8 mouse cellular contexts compared by ENCODE assay signal in the genomic region with DNA sequence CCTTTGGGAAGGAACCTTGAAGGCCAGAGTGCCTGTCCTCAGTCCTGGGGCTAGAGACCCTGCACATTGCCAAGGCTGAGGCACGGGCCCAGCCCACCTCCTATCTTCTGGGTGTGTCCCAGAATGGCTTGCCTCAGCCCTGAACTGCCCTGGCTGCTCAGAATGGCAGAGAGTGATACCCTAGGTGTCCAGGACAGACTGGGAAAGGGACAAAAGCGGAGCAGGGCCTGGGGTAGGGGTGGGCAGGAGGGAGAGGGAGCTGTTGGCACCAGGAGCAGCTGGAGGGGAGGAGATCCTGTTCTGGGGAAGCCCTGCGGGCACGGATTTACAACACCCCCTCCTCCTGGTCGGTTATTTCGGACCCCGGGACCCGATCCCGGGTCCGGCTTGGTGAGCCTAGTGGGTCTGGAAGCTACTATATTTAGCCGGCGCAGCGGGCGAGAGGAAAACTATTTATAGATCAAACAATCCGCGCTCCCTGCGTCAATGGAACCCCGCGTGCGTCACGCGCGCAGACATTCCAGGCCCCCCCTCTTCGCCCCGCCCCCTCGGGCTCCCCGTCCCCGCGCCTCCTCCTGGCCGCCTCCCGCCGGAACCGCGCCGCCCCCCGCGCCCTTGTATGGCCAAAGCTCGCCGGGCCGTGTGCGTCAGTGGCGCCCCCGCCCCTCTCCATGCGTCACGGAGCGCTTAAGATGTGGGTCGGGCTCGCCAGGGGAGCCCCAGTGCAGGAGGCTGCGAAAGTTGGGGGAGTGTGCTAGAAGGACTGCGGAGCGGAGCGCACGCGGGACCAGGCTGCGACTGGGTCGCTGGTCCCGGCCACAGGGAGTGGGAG. TPM values are rescaled to one million over a fixed set of nuclear protein-coding genes. Genes with fewer than 3 reads are reported as not detected.
DNase-seq lines count a peak whose midpoint lies in the region; ATAC-seq and TF ChIP-seq lines count a peak whose summit lies in the region.

No protein-coding gene starts in this region.

- H3K27me3 ChIP-seq in CH12.LX (replicated peaks) = peaks cover 47% of the 10 kb centered on the region
- H3K27me3 ChIP-seq in cerebellum, adult 2 months (ENCODE audit: control insufficient read depth, insufficient read depth, low read length) = no peaks in the 10 kb centered on the region
- peaks cover 25% of the 10 kb centered on the region for H3K27me3 ChIP-seq in hindbrain, embryonic 11.5 days (ENCODE audit: control insufficient read depth, insufficient read depth, low read length)

- in situ Hi-C loops in CH12.LX (cut with MboI; ENCODE audit: low pct_ligation_motif_present, low pct_unique_long_range_greater_than_20kb, low sequenced_read_pairs) = no loop called here

- no peak for TF ChIP-seq RAD21 in CH12.LX (IDR thresholded peaks at IDR 0.05; ENCODE audit: low read depth, low read length)

- peak overlapping the region in 1 of 3 experiments; percentile 38 for H3K4me3 ChIP-seq in CH12.LX (replicated peaks in 1 of 3; ENCODE audit: low read depth in 2 of 3, low read length in 2 of 3, poor library complexity in 1 of 3)
- peak overlapping the region; percentile 55 for H3K4me3 ChIP-seq in cerebellum, adult 2 months (replicated peaks; ENCODE audit: insufficient read depth, low read depth, low read length)
- H3K4me3 ChIP-seq in hindbrain, embryonic 11.5 days (ENCODE audit: low read depth, low read length) = peak overlapping the region; percentile 44

- H3K36me3 ChIP-seq in CH12.LX (replicated peaks in 1 of 2; ENCODE audit: control insufficient read depth in 1 of 2, insufficient read depth in 1 of 2, low read length in 1 of 2) = peaks cover 0 to 8% of the 10 kb centered on the region in 2 experiments
- H3K36me3 ChIP-seq in hindbrain, embryonic 11.5 days (ENCODE audit: control insufficient read depth, insufficient read depth, low read length) = no peaks in the 10 kb centered on the region

- dilution Hi-C loops in CH12.LX (cut with MboI; ENCODE audit: extremely low pct_ligation_motif_present, extremely low pct_unique_long_range_greater_than_20kb, low sequenced_read_pairs) = no loop called here

- no peak overlapping the region for H3K9ac ChIP-seq in CH12.LX (ENCODE audit: insufficient read depth, low read depth)
- H3K9ac ChIP-seq in hindbrain, embryonic 11.5 days (ENCODE audit: low read depth, low read length) = peak overlapping the region; percentile 49

- no peaks in the 10 kb centered on the region for H3K9me3 ChIP-seq in CH12.LX (replicated peaks; ENCODE audit: low read length)
- no peaks in the 10 kb centered on the region for H3K9me3 ChIP-seq in hindbrain, embryonic 11.5 days (ENCODE audit: control insufficient read depth, low read length)

- no peaks in the 10 kb centered on the region for H3K79me2 ChIP-seq in CH12.LX (replicated peaks; ENCODE audit: control insufficient read depth, extremely low read depth, insufficient read depth, poor library complexity, severe bottlenecking)

- peak overlapping the region; percentile 64 for H3K4me2 ChIP-seq in CH12.LX (ENCODE audit: insufficient read depth, low read depth, poor library complexity, severe bottlenecking)
- peak overlapping the region; percentile 93 for H3K4me2 ChIP-seq in hindbrain, embryonic 11.5 days (replicated peaks; ENCODE audit: low read depth, low read length)

- H3K27ac ChIP-seq in CH12.LX (ENCODE audit: insufficient read depth, low read depth) = no peak overlapping the region
- peak overlapping the region; percentile 60 for H3K27ac ChIP-seq in cerebellum, adult 2 months (ENCODE audit: insufficient read depth, low read length)
- 0 out of 2 replicates have a peak overlapping the region, but pooled peaks have one; percentile 6 for H3K27ac ChIP-seq in hindbrain, embryonic 11.5 days (ENCODE audit: low read depth, low read length)

- no peak for TF ChIP-seq CTCF in CH12.LX (conservative IDR thresholded peaks at IDR 0.05 in 1 of 2, IDR thresholded peaks at IDR 0.05 in 1 of 2; ENCODE audit: low read depth in 2 of 2, low read length in 2 of 2)
- TF ChIP-seq CTCF in cerebellum, adult 2 months (IDR thresholded peaks at IDR 0.05; ENCODE audit: borderline replicate concordance, insufficient read depth, low read depth, low read length) = no peak

- peaks cover 3 to 7% of the 10 kb centered on the region in 2 experiments; a peak in 2 of 4 replicates for H3K4me1 ChIP-seq in CH12.LX (ENCODE audit: control insufficient read depth in 1 of 2, insufficient read depth in 2 of 2)
- H3K4me1 ChIP-seq in cerebellum, adult 2 months (ENCODE audit: control insufficient read depth, insufficient read depth, low read length) = 0 out of 2 replicates have a peak, but pooled peaks cover 3% of the 10 kb centered on the region
- H3K4me1 ChIP-seq in hindbrain, embryonic 11.5 days (replicated peaks; ENCODE audit: control insufficient read depth, insufficient read depth, low read length) = peaks cover 3% of the 10 kb centered on the region

- WGBS in cerebellum, adult 2 months = under 1% methylated on average over 57 of the region's 57 CpGs
- 1% methylated on average over 49 of the region's 57 CpGs for WGBS in hindbrain, embryonic 11.5 days

- TF ChIP-seq EP300 in CH12.LX (IDR thresholded peaks at IDR 0.05; ENCODE audit: low read length) = no peak

- no peak for TF ChIP-seq POLR2A in CH12.LX (IDR thresholded peaks at IDR 0.05; ENCODE audit: low read depth, low read length)
- peak; percentile 49; the same call in 1 of the 2 replicates for TF ChIP-seq POLR2A in cerebellum, adult 2 months (IDR thresholded peaks at IDR 0.05; ENCODE audit: borderline replicate concordance, insufficient read depth, low read length)

- peak; percentile 68 for ATAC-seq in hindbrain, embryonic 11.5 days (ENCODE audit: low FRiP score)

- DNase-seq in CH12.LX (ENCODE audit: extremely low read depth) = no peak
- DNase-seq in cerebellum, adult 2 months = peak; percentile 94 to 95
- DNase-seq in frontal cortex, adult 2 months (ENCODE audit: extremely low spot score in 1 of 2, low spot score in 1 of 2) = peak; percentile 82 to 94
- DNase-seq in hindbrain, embryonic 11.5 days (ENCODE audit: low spot score) = peak; percentile 76
- peak; percentile 82 to 92 for DNase-seq in layer of hippocampus, postnatal 14 days (ENCODE audit: low spot score in 2 of 2)
- peak; percentile 98 for DNase-seq in lung, postnatal 10 days
- peak; percentile 86 for DNase-seq in ovary, postnatal 14 days (ENCODE audit: low spot score)
- peak; percentile 77 to 79 for DNase-seq in thymus, postnatal 10 days (ENCODE audit: low spot score in 2 of 2)

TF ChIP-seq in CH12.LX, 34 proteins besides CTCF, POLR2A, EP300 and RAD21:
- TF ChIP-seq MEF2A (IDR thresholded peaks at IDR 0.05; ENCODE audit: borderline replicate concordance, low read depth, low read length) = peak; percentile 29; the same call in 1 of the 2 replicates
- no peak for TF ChIP-seq BHLHE40 (IDR thresholded peaks at IDR 0.05; ENCODE audit: low read depth, low read length)
- TF ChIP-seq ZC3H11A (IDR thresholded peaks at IDR 0.05; ENCODE audit: low read depth, low read length) = no peak

RNA-seq across cellular contexts. Expression of a gene that starts 12.3 kb away (rescaled TPM):
- total RNA-seq in CH12.LX (2012; rRNA removed) (0.42 and 0.89 TPM in 2 replicates), CH12.LX (2014; rRNA removed) (0.57 and 0.60 TPM in 2 replicates)
- polyA plus RNA-seq in CH12.LX (2012; ENCODE audit: insufficient read length, low read depth) = 1.1 and 1.6 TPM in 2 replicates
- polyA plus RNA-seq in cerebellum, adult 2 months (2012; rRNA removed) = 13.1 and 16.4 TPM in 2 replicates
- polyA plus RNA-seq in frontal cortex, adult 2 months (2012; rRNA removed) = 80.9 and 169 TPM in 2 replicates
- polyA plus RNA-seq in hindbrain, embryonic 11.5 days (2014; fragmentation: Nextera tagmentation; extraction: Ambion mirVana) = 2.2 and 2.9 TPM in 2 replicates
- total RNA-seq in layer of hippocampus, postnatal 14 days (2021) = 10 to 100 TPM; 34.5 to 54.4 TPM

RNA-seq across cellular contexts. Expression of a gene that starts 17.7 kb away (rescaled TPM):
- 56.9 and 58.8 TPM in 2 replicates for total RNA-seq in CH12.LX (2012; rRNA removed)
- 61.2 and 61.3 TPM in 2 replicates for total RNA-seq in CH12.LX (2014; rRNA removed)
- polyA plus RNA-seq in CH12.LX (2012; ENCODE audit: insufficient read length, low read depth) = 49.1 and 55.9 TPM in 2 replicates
- 46.8 and 49.6 TPM in 2 replicates for polyA plus RNA-seq in cerebellum, adult 2 months (2012; rRNA removed)
- polyA plus RNA-seq in frontal cortex, adult 2 months (2012; rRNA removed) = 50.2 and 58.3 TPM in 2 replicates
- 66.5 and 69.6 TPM in 2 replicates for polyA plus RNA-seq in hindbrain, embryonic 11.5 days (2014; fragmentation: Nextera tagmentation; extraction: Ambion mirVana)
- total RNA-seq in layer of hippocampus, postnatal 14 days (2021) = 10 to 100 TPM; 45.9 to 47.3 TPM

RNA-seq across cellular contexts. Expression of a gene that starts 26.7 kb away (rescaled TPM):
- total RNA-seq in CH12.LX (2012; rRNA removed) = 0.13 TPM in 1 of 2 replicates, not detected in the other
- total RNA-seq in CH12.LX (2014; rRNA removed) = 0.17 and 0.20 TPM in 2 replicates
- polyA plus RNA-seq in CH12.LX (2012; ENCODE audit: insufficient read length, low read depth) = not detected in 2 replicates
- 0.15 and 0.27 TPM in 2 replicates for polyA plus RNA-seq in cerebellum, adult 2 months (2012; rRNA removed)
- 0.27 and 0.52 TPM in 2 replicates for polyA plus RNA-seq in frontal cortex, adult 2 months (2012; rRNA removed)
- 0.17 and 0.25 TPM in 2 replicates for polyA plus RNA-seq in hindbrain, embryonic 11.5 days (2014; fragmentation: Nextera tagmentation; extraction: Ambion mirVana)
- total RNA-seq in layer of hippocampus, postnatal 14 days (2021) = under 1 TPM; 0.28 to 0.69 TPM

RNA-seq across cellular contexts. Expression of a gene that starts 42.4 kb away (rescaled TPM):
- total RNA-seq in CH12.LX (2012; rRNA removed) (2.9 and 6.7 TPM in 2 replicates), CH12.LX (2014; rRNA removed) (1.4 and 2.3 TPM in 2 replicates)
- 2.4 TPM in 2 replicates for polyA plus RNA-seq in CH12.LX (2012; ENCODE audit: insufficient read length, low read depth)
- 5.0 and 5.3 TPM in 2 replicates for polyA plus RNA-seq in cerebellum, adult 2 months (2012; rRNA removed)
- 43.9 and 53.5 TPM in 2 replicates for polyA plus RNA-seq in frontal cortex, adult 2 months (2012; rRNA removed)
- polyA plus RNA-seq in hindbrain, embryonic 11.5 days (2014; fragmentation: Nextera tagmentation; extraction: Ambion mirVana) = 4.5 and 5.0 TPM in 2 replicates
- 10 to 100 TPM; 53.4 to 55.2 TPM for total RNA-seq in layer of hippocampus, postnatal 14 days (2021)
